Mouse (Mus musculus): ENCODE results near the gene Hsd3b7. TPM values are rescaled to one million over a fixed set of nuclear protein-coding genes. Genes with fewer than 3 reads are reported as not detected.
A peak's percentile ranks its signal among the peaks of the same experiment; 100 is the strongest.
"Not testable (repeated sequence)": the region's sequence is repeated elsewhere in the genome, so short reads cannot be mapped to it uniquely, and the experiment has no call there.

Hsd3b7 gene
- polyA plus RNA-seq, 1 experiment from 2014 or later: 18.7 TPM

GRCm38 (mm10) chr7:127772080-127772479 is 28.3 kb upstream of the Hsd3b7 start:
- Histone ChIP-seq H3K27ac (ENCODE audit: low read depth, low read length) (no peak overlapping the region), H3K4me3 (ENCODE audit: low read length) (no peak overlapping the region), H3K36me3 (ENCODE audit: control insufficient read depth, insufficient read depth, low read length) (peaks cover 12% of the 10 kb centered on the region), H3K4me1 (ENCODE audit: control insufficient read depth, insufficient read depth, low read length) (peaks cover 16% of the 10 kb centered on the region), H3K27me3 (ENCODE audit: control insufficient read depth, insufficient read depth, low read length) (no peaks in the 10 kb centered on the region), H3K4me2 (replicated peaks; ENCODE audit: low read depth, low read length) (no peak overlapping the region), H3K9ac (ENCODE audit: low read depth, low read length) (no peak overlapping the region), H3K9me3 (ENCODE audit: control insufficient read depth, low read length) (no peaks in the 10 kb centered on the region)
- ATAC-seq (ENCODE audit: low FRiP score, low TSS enrichment): no peak
- WGBS: 83% methylated on average over 3 of the region's 3 CpGs

- no peak for ATAC-seq (ENCODE audit: low FRiP score, low TSS enrichment)
- H3K9ac ChIP-seq (ENCODE audit: low read depth, low read length): no peak overlapping the region
Measured at GRCm38 (mm10) chr7:127772557-127772956, 27.8 kb upstream of the Hsd3b7 start.

GRCm38 (mm10) chr7:127773664-127774384 is 26.6 kb upstream of the Hsd3b7 start:
- H3K36me3 ChIP-seq (ENCODE audit: control insufficient read depth, insufficient read depth, low read length): peaks cover 6% of the 10 kb centered on the region; the same call in 1 of the 2 replicates
- ATAC-seq (ENCODE audit: low FRiP score, low TSS enrichment): no peak
- 38% methylated on average over 9 of the region's 9 CpGs for whole genome bisulfite sequencing

More at GRCm38 (mm10) chr7:127772557-127772956, 27.8 kb upstream of the Hsd3b7 start:
- Histone ChIP-seq H3K27ac (ENCODE audit: low read depth, low read length) (no peak overlapping the region), H3K36me3 (ENCODE audit: control insufficient read depth, insufficient read depth, low read length) (peaks cover 7% of the 10 kb centered on the region), H3K4me3 (ENCODE audit: low read length) (no peak overlapping the region), H3K4me2 (replicated peaks; ENCODE audit: low read depth, low read length) (no peak overlapping the region), H3K9me3 (ENCODE audit: control insufficient read depth, low read length) (no peaks in the 10 kb centered on the region), H3K27me3 (ENCODE audit: control insufficient read depth, insufficient read depth, low read length) (no peaks in the 10 kb centered on the region), H3K4me1 (ENCODE audit: control insufficient read depth, insufficient read depth, low read length) (peaks cover 16% of the 10 kb centered on the region)
- WGBS: 90% methylated on average over 1 of the region's 1 CpGs

GRCm38 (mm10) chr7:127775837-127776236 is 24.6 kb upstream of the Hsd3b7 start:
- Histone ChIP-seq H3K9ac (ENCODE audit: low read depth, low read length) (peak overlapping the region; percentile 96), H3K4me1 (ENCODE audit: control insufficient read depth, insufficient read depth, low read length) (peaks cover 17% of the 10 kb centered on the region), H3K36me3 (ENCODE audit: control insufficient read depth, insufficient read depth, low read length) (peaks cover 26% of the 10 kb centered on the region), H3K27ac (ENCODE audit: low read depth, low read length) (peak overlapping the region; percentile 95; the same call in 1 of the 2 replicates), H3K4me2 (replicated peaks; ENCODE audit: low read depth, low read length) (peak overlapping the region; percentile 82), H3K4me3 (ENCODE audit: low read length) (peak overlapping the region; percentile 96)
- not testable (repeated sequence) for H3K9me3 ChIP-seq (ENCODE audit: control insufficient read depth, low read length); H3K27me3 ChIP-seq (ENCODE audit: control insufficient read depth, insufficient read depth, low read length); ATAC-seq (ENCODE audit: low FRiP score, low TSS enrichment)
- 81% methylated on average over 7 of the region's 7 CpGs for WGBS

More at GRCm38 (mm10) chr7:127773664-127774384, 26.6 kb upstream of the Hsd3b7 start:
- H3K4me2 ChIP-seq (replicated peaks; ENCODE audit: low read depth, low read length): no peak overlapping the region; the same call in 1 of the 2 replicates
- no peaks in the 10 kb centered on the region for H3K27me3 ChIP-seq (ENCODE audit: control insufficient read depth, insufficient read depth, low read length)
- no peak overlapping the region for H3K9ac ChIP-seq (ENCODE audit: low read depth, low read length)
- peaks cover 21% of the 10 kb centered on the region for H3K4me1 ChIP-seq (ENCODE audit: control insufficient read depth, insufficient read depth, low read length)
- H3K4me3 ChIP-seq (ENCODE audit: low read length): no peak overlapping the region
- H3K27ac ChIP-seq (ENCODE audit: low read depth, low read length): no peak overlapping the region
- no peaks in the 10 kb centered on the region for H3K9me3 ChIP-seq (ENCODE audit: control insufficient read depth, low read length)

- peak within 1 kb of the TSS; percentile 96 for H3K4me3 ChIP-seq (ENCODE audit: low read length)
Measured at GRCm38 (mm10) chr7:127776426-127776825, 24.0 kb upstream of the Hsd3b7 start, which contains the start of gene Setd1a. TSS of gene Setd1a (plus strand) at chr7:127776670.

GRCm38 (mm10) chr7:127776878-127777473 is 23.4 kb upstream of the Hsd3b7 start:
- Histone ChIP-seq H3K4me3 (ENCODE audit: low read length) (peak overlapping the region; percentile 96), H3K36me3 (ENCODE audit: control insufficient read depth, insufficient read depth, low read length) (peaks cover 37% of the 10 kb centered on the region), H3K9me3 (ENCODE audit: control insufficient read depth, low read length) (no peaks in the 10 kb centered on the region), H3K27ac (ENCODE audit: low read depth, low read length) (peak overlapping the region; percentile 95), H3K4me1 (ENCODE audit: control insufficient read depth, insufficient read depth, low read length) (peaks cover 12% of the 10 kb centered on the region), H3K4me2 (replicated peaks; ENCODE audit: low read depth, low read length) (peak overlapping the region; percentile 82), H3K27me3 (ENCODE audit: control insufficient read depth, insufficient read depth, low read length) (no peaks in the 10 kb centered on the region), H3K9ac (ENCODE audit: low read depth, low read length) (peak overlapping the region; percentile 96)
- WGBS: under 1% methylated on average over 48 of the region's 70 CpGs
- ATAC-seq (ENCODE audit: low FRiP score, low TSS enrichment): peak; percentile 91

More at GRCm38 (mm10) chr7:127776426-127776825, 24.0 kb upstream of the Hsd3b7 start, which contains the start of gene Setd1a:
- ATAC-seq (ENCODE audit: low FRiP score, low TSS enrichment): peak; percentile 47
- Histone ChIP-seq H3K36me3 (ENCODE audit: control insufficient read depth, insufficient read depth, low read length) (peaks cover 32% of the 10 kb centered on the region), H3K27ac (ENCODE audit: low read depth, low read length) (peak within 1 kb of the TSS; percentile 95), H3K9me3 (ENCODE audit: control insufficient read depth, low read length) (no peaks in the 10 kb centered on the region), H3K27me3 (ENCODE audit: control insufficient read depth, insufficient read depth, low read length) (no peaks in the 10 kb centered on the region), H3K4me2 (replicated peaks; ENCODE audit: low read depth, low read length) (peak within 1 kb of the TSS; percentile 82), H3K9ac (ENCODE audit: low read depth, low read length) (peak within 1 kb of the TSS; percentile 96), H3K4me1 (ENCODE audit: control insufficient read depth, insufficient read depth, low read length) (peaks cover 12% of the 10 kb centered on the region)
- under 1% methylated on average over 23 of the region's 23 CpGs for whole genome bisulfite sequencing

GRCm38 (mm10) chr7:127777474-127778266 is 22.7 kb upstream of the Hsd3b7 start:
- ATAC-seq (ENCODE audit: low FRiP score, low TSS enrichment): peak; percentile 59
- H3K4me3 ChIP-seq (ENCODE audit: low read length): peak overlapping the region; percentile 96
- H3K36me3 ChIP-seq (ENCODE audit: control insufficient read depth, insufficient read depth, low read length): peaks cover 44% of the 10 kb centered on the region
- no peaks in the 10 kb centered on the region for H3K9me3 ChIP-seq (ENCODE audit: control insufficient read depth, low read length)
- peaks cover 12% of the 10 kb centered on the region for H3K4me1 ChIP-seq (ENCODE audit: control insufficient read depth, insufficient read depth, low read length)
- peak overlapping the region; percentile 95 for H3K27ac ChIP-seq (ENCODE audit: low read depth, low read length)
- peak overlapping the region; percentile 82 for H3K4me2 ChIP-seq (replicated peaks; ENCODE audit: low read depth, low read length)
- WGBS: 2% methylated on average over 63 of the region's 66 CpGs
- H3K27me3 ChIP-seq (ENCODE audit: control insufficient read depth, insufficient read depth, low read length): no peaks in the 10 kb centered on the region
- peak overlapping the region; percentile 96 for H3K9ac ChIP-seq (ENCODE audit: low read depth, low read length)

- ATAC-seq (ENCODE audit: low FRiP score, low TSS enrichment): no peak
- H3K9ac ChIP-seq (ENCODE audit: low read depth, low read length): peak overlapping the region; percentile 96
- H3K36me3 ChIP-seq (ENCODE audit: control insufficient read depth, insufficient read depth, low read length): peaks cover 50% of the 10 kb centered on the region
- H3K4me3 ChIP-seq (ENCODE audit: low read length): peak overlapping the region; percentile 96
- H3K27me3 ChIP-seq (ENCODE audit: control insufficient read depth, insufficient read depth, low read length): no peaks in the 10 kb centered on the region
- H3K4me2 ChIP-seq (replicated peaks; ENCODE audit: low read depth, low read length): peak overlapping the region; percentile 82
- 78% methylated on average over 4 of the region's 4 CpGs for WGBS
- no peak overlapping the region for H3K27ac ChIP-seq (ENCODE audit: low read depth, low read length)
- no peaks in the 10 kb centered on the region for H3K9me3 ChIP-seq (ENCODE audit: control insufficient read depth, low read length)
- H3K4me1 ChIP-seq (ENCODE audit: control insufficient read depth, insufficient read depth, low read length): peaks cover 12% of the 10 kb centered on the region
Measured at GRCm38 (mm10) chr7:127778350-127778749, 22.1 kb upstream of the Hsd3b7 start.

Measured in kidney, embryonic 14.5 days (tissue).